Mouse (Mus musculus): ENCODE measurements around the gene 2210408I21Rik.

DNA sequence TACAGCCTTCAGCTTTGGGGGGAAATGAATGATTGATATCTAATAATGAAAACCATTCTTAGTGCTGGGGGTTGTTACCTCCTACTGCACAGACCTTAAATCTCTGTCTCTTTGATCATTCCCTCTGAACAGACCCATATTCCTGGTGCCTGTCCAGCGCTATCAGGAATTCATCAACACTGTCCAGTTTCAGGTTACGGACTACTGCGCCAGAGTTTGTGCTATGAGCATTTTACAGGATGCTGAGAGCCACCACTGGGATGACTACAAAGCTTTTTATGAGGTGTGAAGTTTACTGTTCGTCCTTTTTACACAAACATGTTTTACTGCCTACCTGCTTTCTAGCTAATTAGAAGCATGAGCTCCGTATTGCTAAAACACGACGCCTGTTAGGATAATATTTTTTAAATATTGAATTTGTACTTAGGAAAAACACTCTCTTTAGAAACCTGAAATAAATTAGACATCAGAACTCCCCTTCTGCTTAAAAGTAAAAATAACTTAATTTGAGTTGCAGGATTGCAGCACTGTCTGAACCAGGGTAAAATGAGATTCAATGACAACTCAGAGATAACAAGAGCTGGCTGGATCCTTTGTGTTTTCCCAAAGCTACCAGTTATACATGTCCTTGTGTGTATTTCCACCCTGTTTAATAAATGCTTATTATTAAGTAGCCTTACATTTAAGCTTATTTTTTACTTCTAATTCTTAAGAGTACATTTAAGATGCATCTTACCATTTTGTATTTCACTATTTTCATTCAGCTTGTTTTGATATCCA is 128.2 kb downstream of the 2210408I21Rik start:
- TF ChIP-seq CTCF (IDR thresholded peaks at IDR 0.05; ENCODE audit: low read depth): no peak
- TF ChIP-seq EP300 (IDR thresholded peaks at IDR 0.05; ENCODE audit: low read depth): no peak

All from liver, embryonic 14.5 days (tissue).